Mouse (Mus musculus) liver, adult 2 months (tissue): ENCODE data around the gene Grk4. TPM values are rescaled to one million over a fixed set of nuclear protein-coding genes. Genes with fewer than 3 reads are reported as not detected.
"Not testable (repeated sequence)": the region's sequence is repeated elsewhere in the genome, so short reads cannot be mapped to it uniquely, and the experiment has no call there.

Experiments
- DNase-seq: peaks from one replicate; pipeline ENCODE4 v3.0.0-alpha.2; 2011; ENCODE audit warnings: low read depth, low spot score; ENCODE audit errors: extremely low read depth
- H3K27ac ChIP-seq: fragments of 200-500 bp; replicated peaks from 2 replicates; pipeline ENCODE4 v1.5.1; 2012; ENCODE audit warnings: low read depth, mild to moderate bottlenecking, control low read depth, inconsistent platforms, low read length; ENCODE audit not compliant: insufficient read depth
- H3K27me3 ChIP-seq: fragments of 200-500 bp; 2 replicates; pipeline ENCODE4 v1.6.1; 2012; ENCODE audit warnings: mild to moderate bottlenecking, moderate library complexity, low read length, inconsistent platforms; ENCODE audit not compliant: control insufficient read depth, insufficient read depth
- H3K36me3 ChIP-seq: fragments of 200-500 bp; 2 replicates; pipeline ENCODE4 v1.6.1; 2012; ENCODE audit warnings: low read length, inconsistent platforms; ENCODE audit not compliant: control insufficient read depth, insufficient read depth
- H3K4me1 ChIP-seq: fragments of 200-500 bp; 2 replicates; pipeline ENCODE4 v1.6.1; 2011; ENCODE audit warnings: low read length; ENCODE audit not compliant: control insufficient read depth, insufficient read depth
- H3K4me3 ChIP-seq: fragments of 200-500 bp; 2 replicates; pipeline ENCODE4 v1.5.1; 2011; ENCODE audit warnings: low read depth, mild to moderate bottlenecking, control low read depth, low read length, moderate library complexity; ENCODE audit not compliant: insufficient read depth
- H3K79me2 ChIP-seq: fragments of 200-500 bp; 2 replicates; pipeline ENCODE4 v1.6.1; 2012; ENCODE audit warnings: inconsistent platforms, mild to moderate bottlenecking, low read length, moderate library complexity; ENCODE audit not compliant: control insufficient read depth, insufficient read depth
- H3K9ac ChIP-seq: fragments of 200-500 bp; 2 replicates; pipeline ENCODE4 v1.6.1; 2012; ENCODE audit warnings: low read depth, mild to moderate bottlenecking, control low read depth, inconsistent platforms, low read length
- CTCF ChIP-seq: fragments of 200-500 bp; IDR thresholded peaks from 2 replicates; pipeline ENCODE4 v1.5.1; 2011; ENCODE audit warnings: low read depth, low read length, control low read depth
- POLR2A ChIP-seq: fragments of 200-500 bp; IDR thresholded peaks from 2 replicates; pipeline ENCODE4 v1.6.1; 2011; ENCODE audit warnings: low read length, control low read depth; ENCODE audit not compliant: insufficient read depth; ENCODE audit errors: extremely low read depth
- WGBS: fragments of 180-500 bp; shearing (Covaris S2); methylation state at CpG from one replicate; pipeline ENCODE4 v1.1.7; 2018; 5-methylcytosine and 5-hydroxymethylcytosine counted together
- polyA plus RNA-seq: library from polyadenylated mRNA; depleted of rRNA; stranded (reverse); fragments of >200 nt; gene quantifications from 2 replicates; pipeline ENCODE4 v1.2.3, GENCODE M21; 2012
- total RNA-seq: library from RNA; depleted of rRNA; stranded (reverse); fragments of >200 nt; gene quantifications from 2 replicates; pipeline ENCODE4 v1.2.3, GENCODE M21; 2014

Grk4 gene
- total and polyA plus RNA-seq, 2 experiments = 0.46 to 0.65 TPM

- TF ChIP-seq POLR2A = no peak
- TF ChIP-seq CTCF = peak; percentile 9; the same call in 1 of the 2 replicates
- H3K36me3 ChIP-seq = peaks cover 6% of the 10 kb centered on the region
Observed at GRCm38 (mm10) chr5:34670280-34670679, 10.1 kb downstream of the Grk4 start.

GRCm38 (mm10) chr5:34689868-34690267 is 29.7 kb downstream of the Grk4 start:
- H3K4me1 ChIP-seq = no peaks in the 10 kb centered on the region

More at GRCm38 (mm10) chr5:34670280-34670679, 10.1 kb downstream of the Grk4 start:
- no peak for DNase-seq
- Histone ChIP-seq H3K79me2 (no peaks in the 10 kb centered on the region), H3K27me3 (no peaks in the 10 kb centered on the region), H3K9ac (no peak overlapping the region), H3K4me3 (no peak overlapping the region), H3K27ac (no peak overlapping the region), H3K4me1 (no peaks in the 10 kb centered on the region)
- 97% methylated on average over 4 of the region's 4 CpGs for WGBS

GRCm38 (mm10) chr5:34692782-34693181 is 32.6 kb downstream of the Grk4 start:
- H3K27me3 ChIP-seq = no peaks in the 10 kb centered on the region
- no peak overlapping the region for H3K9ac ChIP-seq
- H3K4me1 ChIP-seq = no peaks in the 10 kb centered on the region
- no peak for DNase-seq
- no peak overlapping the region for H3K27ac ChIP-seq
- H3K79me2 ChIP-seq = no peaks in the 10 kb centered on the region
- no peak overlapping the region for H3K4me3 ChIP-seq
- TF ChIP-seq CTCF = no peak
- no peak for TF ChIP-seq POLR2A
- no peaks in the 10 kb centered on the region for H3K36me3 ChIP-seq
- WGBS = 63% methylated on average over 2 of the region's 2 CpGs

More at GRCm38 (mm10) chr5:34689868-34690267, 29.7 kb downstream of the Grk4 start:
- no peak for DNase-seq
- H3K36me3 ChIP-seq = no peaks in the 10 kb centered on the region
- TF ChIP-seq POLR2A = no peak
- no peak for TF ChIP-seq CTCF
- 100% methylated on average over 1 of the region's 1 CpGs for WGBS
- H3K9ac ChIP-seq = no peak overlapping the region
- no peaks in the 10 kb centered on the region for H3K27me3 ChIP-seq
- H3K4me3 ChIP-seq = no peak overlapping the region
- H3K27ac ChIP-seq = no peak overlapping the region
- no peaks in the 10 kb centered on the region for H3K79me2 ChIP-seq

GRCm38 (mm10) chr5:34695521-34695920 is 35.3 kb downstream of the Grk4 start:
- 67% methylated on average over 5 of the region's 5 CpGs for WGBS
- Histone ChIP-seq H3K9ac (no peak overlapping the region), H3K79me2 (no peaks in the 10 kb centered on the region), H3K4me1 (no peaks in the 10 kb centered on the region), H3K27ac (no peak overlapping the region), H3K4me3 (no peak overlapping the region), H3K36me3 (no peaks in the 10 kb centered on the region), H3K27me3 (no peaks in the 10 kb centered on the region)
- DNase-seq = peak; percentile 25
- no peak for TF ChIP-seq CTCF
- no peak for TF ChIP-seq POLR2A

- Histone ChIP-seq H3K36me3 (no peaks in the 10 kb centered on the region), H3K4me1 (no peaks in the 10 kb centered on the region), H3K9ac (no peak overlapping the region), H3K27me3 (no peaks in the 10 kb centered on the region), H3K79me2 (no peaks in the 10 kb centered on the region), H3K4me3 (no peak overlapping the region), H3K27ac (no peak overlapping the region)
- no peak for DNase-seq
- WGBS = 96% methylated on average over 1 of the region's 1 CpGs
- TF ChIP-seq POLR2A = no peak
Observed at GRCm38 (mm10) chr5:34708436-34708835, 48.3 kb downstream of the Grk4 start.

GRCm38 (mm10) chr5:34714371-34714770 is 54.2 kb downstream of the Grk4 start:
- H3K27ac ChIP-seq, H3K27me3 ChIP-seq, H3K4me3 ChIP-seq, H3K4me1 ChIP-seq, H3K79me2 ChIP-seq, H3K36me3 ChIP-seq, H3K9ac ChIP-seq: not testable (repeated sequence)
- peak; percentile 19 for DNase-seq
- 21% methylated on average over 3 of the region's 3 CpGs for WGBS
